Mouse (Mus musculus): ENCODE results near the gene Olfr1444. TPM values are rescaled to one million over a fixed set of nuclear protein-coding genes. Genes with fewer than 3 reads are reported as not detected.

Olfr1444 gene
- total and polyA plus RNA-seq, 2 experiments from 2014 or later, result not detected

DNA sequence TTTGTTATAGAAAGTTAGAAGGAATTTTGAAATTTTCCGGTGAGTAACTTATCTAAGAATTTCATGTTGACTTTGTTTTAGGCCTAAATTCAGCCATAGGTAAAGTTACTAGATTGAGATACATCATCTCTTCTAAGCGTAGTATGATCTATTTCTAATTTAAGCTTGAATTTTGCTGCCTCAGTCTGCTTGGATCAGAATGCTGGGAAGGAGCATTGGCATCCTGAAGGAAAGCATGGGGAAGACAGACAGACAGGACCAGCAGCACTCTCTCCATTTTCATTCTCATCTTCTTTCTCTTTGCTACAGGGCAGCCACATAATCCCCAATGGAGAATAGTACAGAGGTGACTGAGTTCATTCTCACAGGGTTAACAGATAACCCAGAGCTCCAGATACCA is 26.5 kb downstream of the Olfr1444 start, which contains the start of gene Olfr1445:
TSS of gene Olfr1445 (plus strand) at position 301 of the 400 bp plus-strand sequence.
- 70% methylated on average over 2 of the region's 2 CpGs for WGBS
- TF ChIP-seq CTCF (IDR thresholded peaks at IDR 0.05; ENCODE audit: low read depth) (no peak), EP300 (IDR thresholded peaks at IDR 0.05; ENCODE audit: low read depth) (no peak)
- ATAC-seq (ENCODE audit: insufficient read depth, low read depth), result no peak

DNA sequence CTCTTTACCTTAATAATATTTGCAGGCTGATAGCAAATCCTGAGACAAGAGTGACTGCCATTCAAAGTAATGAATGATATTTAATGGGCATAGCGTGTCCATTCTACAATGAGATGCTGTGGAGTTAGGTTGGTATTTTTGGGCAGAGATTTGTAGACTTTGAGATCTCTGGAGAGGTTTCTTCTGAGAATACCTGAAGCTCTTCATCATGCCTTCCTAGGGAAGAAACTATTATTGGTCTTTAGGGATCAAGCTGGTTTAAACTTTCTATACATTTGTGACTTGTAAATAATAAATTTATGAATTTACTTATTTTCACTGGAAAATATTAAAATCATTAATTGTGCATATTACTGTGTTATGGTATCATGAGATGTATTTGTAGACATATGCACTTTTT is 36.3 kb downstream of the Olfr1444 start, which contains the start of gene Olfr1446:
TSS of gene Olfr1446 (minus strand) at position 101 of the 400 bp plus-strand sequence.
- Histone ChIP-seq H3K4me3 (ENCODE audit: low read depth, low read length) (no peak within 1 kb of the TSS), H3K4me1 (ENCODE audit: control insufficient read depth, insufficient read depth) (no peaks in the 10 kb centered on the region), H3K9me3 (replicated peaks; ENCODE audit: control insufficient read depth, low read length) (0 out of 2 replicates have a peak, but pooled peaks cover 2% of the 10 kb centered on the region), H3K27ac (ENCODE audit: low read depth) (no peak within 1 kb of the TSS), H3K36me3 (replicated peaks; ENCODE audit: control insufficient read depth, insufficient read depth, low read length) (no peaks in the 10 kb centered on the region), H3K27me3 (ENCODE audit: control insufficient read depth, insufficient read depth, low read length) (no peaks in the 10 kb centered on the region), H3K4me2 (ENCODE audit: low read depth, low read length) (no peak within 1 kb of the TSS), H3K9ac (replicated peaks; ENCODE audit: low read depth, low read length) (no peak within 1 kb of the TSS)
- TF ChIP-seq EP300 (IDR thresholded peaks at IDR 0.05; ENCODE audit: low read depth) (no peak), CTCF (IDR thresholded peaks at IDR 0.05; ENCODE audit: low read depth) (no peak)
- whole genome bisulfite sequencing, result 60% methylated on average over 1 of the region's 1 CpGs
- ATAC-seq (ENCODE audit: insufficient read depth, low read depth), result no peak
- no peak for DNase-seq (ENCODE audit: low spot score)

More for the DNA sequence above, 26.5 kb downstream of the Olfr1444 start, which contains the start of gene Olfr1445:
- Histone ChIP-seq H3K4me3 (ENCODE audit: low read depth, low read length) (no peak within 1 kb of the TSS), H3K9ac (replicated peaks; ENCODE audit: low read depth, low read length) (no peak within 1 kb of the TSS), H3K27me3 (ENCODE audit: control insufficient read depth, insufficient read depth, low read length) (no peaks in the 10 kb centered on the region), H3K36me3 (replicated peaks; ENCODE audit: control insufficient read depth, insufficient read depth, low read length) (no peaks in the 10 kb centered on the region), H3K4me1 (ENCODE audit: control insufficient read depth, insufficient read depth) (no peaks in the 10 kb centered on the region), H3K27ac (ENCODE audit: low read depth) (no peak within 1 kb of the TSS), H3K9me3 (replicated peaks; ENCODE audit: control insufficient read depth, low read length) (no peaks in the 10 kb centered on the region), H3K4me2 (ENCODE audit: low read depth, low read length) (no peak within 1 kb of the TSS)
- DNase-seq (ENCODE audit: low spot score), result no peak

DNA sequence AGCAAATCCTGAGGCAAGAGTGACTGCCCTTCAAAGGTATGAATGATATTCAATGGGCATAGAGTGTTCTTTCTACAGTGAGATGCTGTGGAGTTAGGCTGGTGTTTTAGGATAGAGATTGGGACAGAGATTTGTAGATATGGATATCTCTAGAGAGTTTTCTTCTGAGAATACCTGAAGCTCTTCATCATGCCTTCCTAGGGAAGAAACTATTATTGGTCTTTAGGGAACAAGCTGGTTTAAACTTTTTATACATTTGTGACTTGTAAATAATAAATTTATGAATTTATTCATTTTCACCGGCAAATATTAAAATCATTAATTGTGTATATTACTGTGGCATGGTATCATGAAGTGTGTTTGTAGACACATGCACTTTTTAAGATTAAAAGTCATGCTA is 46.6 kb downstream of the Olfr1444 start, which contains the start of gene Olfr1447:
TSS of gene Olfr1447 (minus strand) at position 101 of the 400 bp plus-strand sequence.
- Histone ChIP-seq H3K4me2 (ENCODE audit: low read depth, low read length) (no peak within 1 kb of the TSS), H3K9me3 (replicated peaks; ENCODE audit: control insufficient read depth, low read length) (peaks cover 7% of the 10 kb centered on the region; the same call in 1 of the 2 replicates), H3K36me3 (replicated peaks; ENCODE audit: control insufficient read depth, insufficient read depth, low read length) (no peaks in the 10 kb centered on the region), H3K4me1 (ENCODE audit: control insufficient read depth, insufficient read depth) (no peaks in the 10 kb centered on the region), H3K4me3 (ENCODE audit: low read depth, low read length) (no peak within 1 kb of the TSS), H3K27ac (ENCODE audit: low read depth) (no peak within 1 kb of the TSS), H3K9ac (replicated peaks; ENCODE audit: low read depth, low read length) (no peak within 1 kb of the TSS), H3K27me3 (ENCODE audit: control insufficient read depth, insufficient read depth, low read length) (no peaks in the 10 kb centered on the region)
- no peak for TF ChIP-seq EP300 (IDR thresholded peaks at IDR 0.05; ENCODE audit: low read depth)
- TF ChIP-seq CTCF (IDR thresholded peaks at IDR 0.05; ENCODE audit: low read depth), result no peak
- no peak for DNase-seq (ENCODE audit: low spot score)
- 80% methylated on average over 1 of the region's 1 CpGs for WGBS
- ATAC-seq (ENCODE audit: insufficient read depth, low read depth), result no peak

Other genes with a start within 250 kb of the Olfr1444 start
- not detected in 2 replicates for gene Glyat, start 224.0 kb upstream of the Olfr1444 start, total RNA-seq (2014; rRNA removed; ENCODE audit: low replicate concordance)
- not detected in 2 replicates for gene Glyat, start 224.0 kb upstream of the Olfr1444 start, polyA plus RNA-seq (2015; fragmentation: Nextera tagmentation; extraction: Ambion mirVana)
- gene Olfr1442, start 186.8 kb upstream of the Olfr1444 start, total RNA-seq (2014; rRNA removed; ENCODE audit: low replicate concordance), result not detected in 2 replicates
- not detected in 2 replicates for gene Olfr1442, start 186.8 kb upstream of the Olfr1444 start, polyA plus RNA-seq (2015; fragmentation: Nextera tagmentation; extraction: Ambion mirVana)
- gene Olfr1443, start 179.2 kb upstream of the Olfr1444 start, total RNA-seq (2014; rRNA removed; ENCODE audit: low replicate concordance), result not detected in 2 replicates
- gene Olfr1443, start 179.2 kb upstream of the Olfr1444 start, polyA plus RNA-seq (2015; fragmentation: Nextera tagmentation; extraction: Ambion mirVana), result not detected in 2 replicates
- not detected in 2 replicates for gene Keg1, start 161.5 kb upstream of the Olfr1444 start, total RNA-seq (2014; rRNA removed; ENCODE audit: low replicate concordance)
- not detected in 2 replicates for gene Keg1, start 161.5 kb upstream of the Olfr1444 start, polyA plus RNA-seq (2015; fragmentation: Nextera tagmentation; extraction: Ambion mirVana)
- gene Cntf, start 91.7 kb upstream of the Olfr1444 start, total RNA-seq (2014; rRNA removed; ENCODE audit: low replicate concordance), result 1.2 TPM in 1 of 2 replicates, not detected in the other
- 0.98 and 1.2 TPM in 2 replicates for gene Cntf, start 91.7 kb upstream of the Olfr1444 start, polyA plus RNA-seq (2015; fragmentation: Nextera tagmentation; extraction: Ambion mirVana)
- 43.6 and 48.2 TPM in 2 replicates for gene Zfp91, start 61.2 kb upstream of the Olfr1444 start, total RNA-seq (2014; rRNA removed; ENCODE audit: low replicate concordance)
- 8.6 and 9.5 TPM in 2 replicates for gene Zfp91, start 61.2 kb upstream of the Olfr1444 start, polyA plus RNA-seq (2015; fragmentation: Nextera tagmentation; extraction: Ambion mirVana)
- 0.27 and 1.3 TPM in 2 replicates for gene Lpxn, start 61.1 kb upstream of the Olfr1444 start, total RNA-seq (2014; rRNA removed; ENCODE audit: low replicate concordance)
- gene Lpxn, start 61.1 kb upstream of the Olfr1444 start, polyA plus RNA-seq (2015; fragmentation: Nextera tagmentation; extraction: Ambion mirVana), result 0.89 and 1.0 TPM in 2 replicates
- gene Gm5244, start 10.6 kb upstream of the Olfr1444 start, total RNA-seq (2014; rRNA removed; ENCODE audit: low replicate concordance), result not detected in 2 replicates
- not detected in 2 replicates for gene Gm5244, start 10.6 kb upstream of the Olfr1444 start, polyA plus RNA-seq (2015; fragmentation: Nextera tagmentation; extraction: Ambion mirVana)
- not detected in 2 replicates for gene Olfr1445, start 26.6 kb downstream of the Olfr1444 start, total RNA-seq (2014; rRNA removed; ENCODE audit: low replicate concordance)
- gene Olfr1445, start 26.6 kb downstream of the Olfr1444 start, polyA plus RNA-seq (2015; fragmentation: Nextera tagmentation; extraction: Ambion mirVana), result not detected in 2 replicates
- not detected in 2 replicates for gene Olfr1446, start 36.2 kb downstream of the Olfr1444 start, total RNA-seq (2014; rRNA removed; ENCODE audit: low replicate concordance)
- not detected in 2 replicates for gene Olfr1446, start 36.2 kb downstream of the Olfr1444 start, polyA plus RNA-seq (2015; fragmentation: Nextera tagmentation; extraction: Ambion mirVana)
- not detected in 2 replicates for gene Olfr1447, start 46.5 kb downstream of the Olfr1444 start, total RNA-seq (2014; rRNA removed; ENCODE audit: low replicate concordance)
- gene Olfr1447, start 46.5 kb downstream of the Olfr1444 start, polyA plus RNA-seq (2015; fragmentation: Nextera tagmentation; extraction: Ambion mirVana), result not detected in 2 replicates
- gene Olfr1448, start 67.1 kb downstream of the Olfr1444 start, total RNA-seq (2014; rRNA removed; ENCODE audit: low replicate concordance), result not detected in 2 replicates
- gene Olfr1448, start 67.1 kb downstream of the Olfr1444 start, polyA plus RNA-seq (2015; fragmentation: Nextera tagmentation; extraction: Ambion mirVana), result not detected in 2 replicates
- gene Olfr1449, start 73.6 kb downstream of the Olfr1444 start, total RNA-seq (2014; rRNA removed; ENCODE audit: low replicate concordance), result not detected in 2 replicates
- gene Olfr1449, start 73.6 kb downstream of the Olfr1444 start, polyA plus RNA-seq (2015; fragmentation: Nextera tagmentation; extraction: Ambion mirVana), result not detected in 2 replicates
- gene Olfr1450, start 93.0 kb downstream of the Olfr1444 start, total RNA-seq (2014; rRNA removed; ENCODE audit: low replicate concordance), result not detected in 2 replicates
- not detected in 2 replicates for gene Olfr1450, start 93.0 kb downstream of the Olfr1444 start, polyA plus RNA-seq (2015; fragmentation: Nextera tagmentation; extraction: Ambion mirVana)
- gene Olfr1451, start 137.7 kb downstream of the Olfr1444 start, total RNA-seq (2014; rRNA removed; ENCODE audit: low replicate concordance), result not detected in 2 replicates
- not detected in 2 replicates for gene Olfr1451, start 137.7 kb downstream of the Olfr1444 start, polyA plus RNA-seq (2015; fragmentation: Nextera tagmentation; extraction: Ambion mirVana)
- gene Olfr1453, start 171.0 kb downstream of the Olfr1444 start, total RNA-seq (2014; rRNA removed; ENCODE audit: low replicate concordance), result not detected in 2 replicates
- gene Olfr1453, start 171.0 kb downstream of the Olfr1444 start, polyA plus RNA-seq (2015; fragmentation: Nextera tagmentation; extraction: Ambion mirVana), result not detected in 2 replicates
- not detected in 2 replicates for gene Olfr1454, start 203.3 kb downstream of the Olfr1444 start, total RNA-seq (2014; rRNA removed; ENCODE audit: low replicate concordance)
- not detected in 2 replicates for gene Olfr1454, start 203.3 kb downstream of the Olfr1444 start, polyA plus RNA-seq (2015; fragmentation: Nextera tagmentation; extraction: Ambion mirVana)
- not detected in 2 replicates for gene Olfr1457, start 240.6 kb downstream of the Olfr1444 start, total RNA-seq (2014; rRNA removed; ENCODE audit: low replicate concordance)
- not detected in 2 replicates for gene Olfr1457, start 240.6 kb downstream of the Olfr1444 start, polyA plus RNA-seq (2015; fragmentation: Nextera tagmentation; extraction: Ambion mirVana)
- not detected in 2 replicates for gene Olfr1458, start 249.5 kb downstream of the Olfr1444 start, total RNA-seq (2014; rRNA removed; ENCODE audit: low replicate concordance)
- gene Olfr1458, start 249.5 kb downstream of the Olfr1444 start, polyA plus RNA-seq (2015; fragmentation: Nextera tagmentation; extraction: Ambion mirVana), result not detected in 2 replicates